Mouse (Mus musculus): ENCODE data around the gene B4galt2. TPM values are rescaled to one million over a fixed set of nuclear protein-coding genes. Genes with fewer than 3 reads are reported as not detected.

The B4galt2 gene
- polyA plus RNA-seq, 1 experiment from 2014 or later, result 31.7 TPM

GRCm38 (mm10) chr4:117878703-117879102, 4.6 kb downstream of the B4galt2 start:
- no peak for DNase-seq (ENCODE audit: low spot score)
- 83% methylated on average over 5 of the region's 5 CpGs for WGBS
- H3K9me3 ChIP-seq, result no peaks in the 10 kb centered on the region
- no peak overlapping the region for H3K27ac ChIP-seq
- H3K4me1 ChIP-seq (replicated peaks), result peaks cover 39% of the 10 kb centered on the region
- no peak overlapping the region for H3K4me3 ChIP-seq
- H3K36me3 ChIP-seq, result peaks cover 77% of the 10 kb centered on the region
- no peaks in the 10 kb centered on the region for H3K27me3 ChIP-seq (ENCODE audit: insufficient read depth, poor library complexity, severe bottlenecking)

- peaks cover 81% of the 10 kb centered on the region for H3K36me3 ChIP-seq
- no peak overlapping the region for H3K4me3 ChIP-seq
- H3K9me3 ChIP-seq, result no peaks in the 10 kb centered on the region
- DNase-seq (ENCODE audit: low spot score), result no peak
- no peaks in the 10 kb centered on the region for H3K27me3 ChIP-seq (ENCODE audit: insufficient read depth, poor library complexity, severe bottlenecking)
- 78% methylated on average over 10 of the region's 10 CpGs for WGBS
- peaks cover 37% of the 10 kb centered on the region for H3K4me1 ChIP-seq (replicated peaks)
- 0 out of 2 replicates have a peak overlapping the region, but pooled peaks have one; percentile 18 for H3K27ac ChIP-seq
These were observed 5.0 kb downstream of the B4galt2 start for GRCm38 (mm10) chr4:117878301-117878700.

GRCm38 (mm10) chr4:117873615-117874014, 9.7 kb downstream of the B4galt2 start:
- Histone ChIP-seq H3K36me3 (peaks cover 55% of the 10 kb centered on the region), H3K4me3 (no peak overlapping the region), H3K27me3 (ENCODE audit: insufficient read depth, poor library complexity, severe bottlenecking) (no peaks in the 10 kb centered on the region; the same call in none of the 2 replicates), H3K9me3 (no peaks in the 10 kb centered on the region), H3K27ac (no peak overlapping the region), H3K4me1 (replicated peaks) (peaks cover 41% of the 10 kb centered on the region)
- no peak for DNase-seq (ENCODE audit: low spot score)
- WGBS, result 94% methylated on average over 9 of the region's 9 CpGs

- H3K4me1 ChIP-seq (replicated peaks), result peaks cover 45% of the 10 kb centered on the region
- peaks cover 44% of the 10 kb centered on the region for H3K36me3 ChIP-seq
- H3K27me3 ChIP-seq (ENCODE audit: insufficient read depth, poor library complexity, severe bottlenecking), result peaks cover 7% of the 10 kb centered on the region
- H3K4me3 ChIP-seq, result peak within 1 kb of the TSS; percentile 40
- no peaks in the 10 kb centered on the region for H3K9me3 ChIP-seq
- 4% methylated on average over 14 of the region's 14 CpGs for WGBS
- H3K27ac ChIP-seq, result peak within 1 kb of the TSS; percentile 64
- DNase-seq (ENCODE audit: low spot score), result peak; percentile 60
These were observed 10.8 kb downstream of the B4galt2 start, which contains the start of gene Ccdc24 for GRCm38 (mm10) chr4:117872471-117872886. Gene Ccdc24, minus strand, starts transcription at chr4:117872557.

GRCm38 (mm10) chr4:117871787-117872186, 11.5 kb downstream of the B4galt2 start:
- Histone ChIP-seq H3K9me3 (no peaks in the 10 kb centered on the region), H3K4me1 (replicated peaks) (peaks cover 49% of the 10 kb centered on the region), H3K27me3 (ENCODE audit: insufficient read depth, poor library complexity, severe bottlenecking) (peaks cover 14% of the 10 kb centered on the region), H3K36me3 (peaks cover 37% of the 10 kb centered on the region), H3K27ac (no peak overlapping the region), H3K4me3 (no peak overlapping the region)
- no peak for DNase-seq (ENCODE audit: low spot score)
- WGBS, result 66% methylated on average over 7 of the region's 7 CpGs

GRCm38 (mm10) chr4:117870437-117870836, 12.8 kb downstream of the B4galt2 start:
- WGBS, result 53% methylated on average over 1 of the region's 1 CpGs
- Histone ChIP-seq H3K27me3 (ENCODE audit: insufficient read depth, poor library complexity, severe bottlenecking) (peaks cover 15% of the 10 kb centered on the region), H3K4me1 (replicated peaks) (peaks cover 58% of the 10 kb centered on the region), H3K36me3 (peaks cover 24% of the 10 kb centered on the region), H3K27ac (no peak overlapping the region), H3K4me3 (no peak overlapping the region), H3K9me3 (no peaks in the 10 kb centered on the region)
- DNase-seq (ENCODE audit: low spot score), result no peak

GRCm38 (mm10) chr4:117869317-117869716, 14.0 kb downstream of the B4galt2 start:
- Histone ChIP-seq H3K36me3 (peaks cover 13% of the 10 kb centered on the region), H3K27me3 (ENCODE audit: insufficient read depth, poor library complexity, severe bottlenecking) (peaks cover 15% of the 10 kb centered on the region), H3K4me3 (no peak overlapping the region), H3K4me1 (replicated peaks) (peaks cover 59% of the 10 kb centered on the region), H3K9me3 (no peaks in the 10 kb centered on the region), H3K27ac (no peak overlapping the region)
- DNase-seq (ENCODE audit: low spot score), result no peak
- 77% methylated on average over 9 of the region's 9 CpGs for WGBS

GRCm38 (mm10) chr4:117867823-117868222, 15.5 kb downstream of the B4galt2 start:
- H3K27me3 ChIP-seq (ENCODE audit: insufficient read depth, poor library complexity, severe bottlenecking), result peaks cover 15% of the 10 kb centered on the region
- no peak overlapping the region for H3K4me3 ChIP-seq
- H3K9me3 ChIP-seq, result no peaks in the 10 kb centered on the region
- 21% methylated on average over 24 of the region's 24 CpGs for WGBS
- H3K36me3 ChIP-seq, result no peaks in the 10 kb centered on the region
- H3K27ac ChIP-seq, result peak overlapping the region; percentile 37; the same call in 1 of the 2 replicates
- peaks cover 57% of the 10 kb centered on the region for H3K4me1 ChIP-seq (replicated peaks)
- peak; percentile 71 for DNase-seq (ENCODE audit: low spot score)

GRCm38 (mm10) chr4:117867000-117867399, 16.3 kb downstream of the B4galt2 start:
- H3K9me3 ChIP-seq, result no peaks in the 10 kb centered on the region
- H3K4me1 ChIP-seq (replicated peaks), result peaks cover 57% of the 10 kb centered on the region
- H3K36me3 ChIP-seq, result no peaks in the 10 kb centered on the region
- no peak for DNase-seq (ENCODE audit: low spot score)
- H3K27me3 ChIP-seq (ENCODE audit: insufficient read depth, poor library complexity, severe bottlenecking), result peaks cover 15% of the 10 kb centered on the region
- no peak overlapping the region for H3K4me3 ChIP-seq
- H3K27ac ChIP-seq, result no peak overlapping the region
- WGBS, result 81% methylated on average over 6 of the region's 6 CpGs

GRCm38 (mm10) chr4:117866083-117866482, 17.2 kb downstream of the B4galt2 start:
- H3K9me3 ChIP-seq, result no peaks in the 10 kb centered on the region
- DNase-seq (ENCODE audit: low spot score), result no peak
- H3K4me3 ChIP-seq, result no peak overlapping the region
- H3K4me1 ChIP-seq (replicated peaks), result peaks cover 53% of the 10 kb centered on the region
- 61% methylated on average over 9 of the region's 9 CpGs for WGBS
- no peak overlapping the region for H3K27ac ChIP-seq
- H3K36me3 ChIP-seq, result no peaks in the 10 kb centered on the region
- H3K27me3 ChIP-seq (ENCODE audit: insufficient read depth, poor library complexity, severe bottlenecking), result peaks cover 15% of the 10 kb centered on the region

- Histone ChIP-seq H3K9me3 (no peaks in the 10 kb centered on the region), H3K27me3 (ENCODE audit: insufficient read depth, poor library complexity, severe bottlenecking) (peaks cover 9% of the 10 kb centered on the region), H3K36me3 (no peaks in the 10 kb centered on the region), H3K27ac (no peak overlapping the region), H3K4me1 (replicated peaks) (peaks cover 32% of the 10 kb centered on the region), H3K4me3 (no peak overlapping the region)
- no peak for DNase-seq (ENCODE audit: low spot score)
- WGBS, result 44% methylated on average over 4 of the region's 4 CpGs
These were observed 20.5 kb downstream of the B4galt2 start for GRCm38 (mm10) chr4:117862823-117863222.

GRCm38 (mm10) chr4:117860570-117860969, 22.7 kb downstream of the B4galt2 start:
- Histone ChIP-seq H3K27ac (no peak overlapping the region), H3K36me3 (peaks cover 4% of the 10 kb centered on the region; the same call in 1 of the 2 replicates), H3K4me3 (no peak overlapping the region), H3K9me3 (no peaks in the 10 kb centered on the region), H3K4me1 (replicated peaks) (peaks cover 25% of the 10 kb centered on the region), H3K27me3 (ENCODE audit: insufficient read depth, poor library complexity, severe bottlenecking) (0 out of 2 replicates have a peak, but pooled peaks cover 3% of the 10 kb centered on the region)
- DNase-seq (ENCODE audit: low spot score), result no peak
- WGBS, result 91% methylated on average over 9 of the region's 9 CpGs

GRCm38 (mm10) chr4:117858794-117859193, 24.5 kb downstream of the B4galt2 start:
- H3K9me3 ChIP-seq, result no peaks in the 10 kb centered on the region
- 68% methylated on average over 3 of the region's 3 CpGs for whole genome bisulfite sequencing
- DNase-seq (ENCODE audit: low spot score), result no peak

More at GRCm38 (mm10) chr4:117858794-117859193, 24.5 kb downstream of the B4galt2 start:
- H3K27ac ChIP-seq, result no peak overlapping the region
- H3K4me3 ChIP-seq, result no peak overlapping the region
- 0 out of 2 replicates have a peak, but pooled peaks cover 3% of the 10 kb centered on the region for H3K27me3 ChIP-seq (ENCODE audit: insufficient read depth, poor library complexity, severe bottlenecking)
- peaks cover 4% of the 10 kb centered on the region; the same call in 1 of the 2 replicates for H3K36me3 ChIP-seq
- peaks cover 32% of the 10 kb centered on the region for H3K4me1 ChIP-seq (replicated peaks)

Data from hindbrain, embryonic 10.5 days (tissue).